Mouse (Mus musculus) bone marrow macrophage, adult 2 months (primary cell): Measurements from ENCODE around the gene Slc15a1.
A peak's percentile ranks its signal among the peaks of the same experiment; 100 is the strongest.

Experiments used
- CTCF ChIP-seq: IDR thresholded peaks from 2 replicates; pipeline ENCODE4 v1.5.1; 2012; ENCODE audit warnings: low read depth, mild to moderate bottlenecking, low read length, moderate library complexity
- POLR2A ChIP-seq: IDR thresholded peaks from 2 replicates; pipeline ENCODE4 v1.6.1; 2012; ENCODE audit warnings: mild to moderate bottlenecking, low read depth, low read length, borderline replicate concordance

- TF ChIP-seq POLR2A (no peak), CTCF (peak; percentile 46; the same call in 1 of the 2 replicates)
Observed at GRCm38 (mm10) chr14:121445194-121445593, 59.9 kb downstream of the Slc15a1 start.
